Mouse (Mus musculus): ENCODE measurements at regions not wholly inside any gene's neighbourhood (a gene's known extent, or its start where the extent isn't known, plus 50 kb on each side); places are given as distances from the start of the nearest gene placed in this dataset.
A peak's percentile ranks its signal among the peaks of the same experiment; 100 is the strongest.
"Not testable (repeated sequence)": the region's sequence is repeated elsewhere in the genome, so short reads cannot be mapped to it uniquely, and the experiment has no call there.

DNA sequence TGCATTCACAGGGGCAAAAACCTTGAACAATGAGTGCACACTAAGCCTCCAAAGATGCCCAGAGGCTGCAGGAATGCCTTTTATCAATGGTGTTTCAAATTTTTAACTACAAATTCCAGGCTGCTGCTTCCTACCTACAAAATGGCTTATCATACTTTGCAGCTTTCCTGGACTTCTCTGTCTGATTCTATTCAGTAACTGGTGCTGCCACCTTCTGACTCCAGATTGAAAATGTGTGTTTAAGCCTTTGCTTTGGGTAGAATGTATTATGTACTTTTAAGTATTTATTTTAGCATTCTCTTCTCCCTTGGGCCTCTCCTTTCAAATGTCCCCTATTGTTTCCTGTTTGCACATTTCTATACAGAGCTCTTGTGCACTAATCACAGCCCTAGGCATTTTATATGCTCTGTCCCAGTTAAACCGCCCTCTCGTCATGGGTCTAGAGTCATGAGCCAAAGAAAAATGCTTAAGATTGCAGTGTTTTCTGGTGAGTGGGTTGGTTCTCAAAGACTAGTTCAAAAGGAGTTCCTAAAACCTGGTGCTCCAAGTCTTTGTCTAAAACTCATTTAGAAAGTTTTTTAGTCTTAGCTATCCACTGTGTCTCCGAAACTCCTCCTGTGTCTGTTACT is 472.3 kb upstream of the Dpp10 start:
- DNase-seq (ENCODE audit: low spot score), result no peak

DNA sequence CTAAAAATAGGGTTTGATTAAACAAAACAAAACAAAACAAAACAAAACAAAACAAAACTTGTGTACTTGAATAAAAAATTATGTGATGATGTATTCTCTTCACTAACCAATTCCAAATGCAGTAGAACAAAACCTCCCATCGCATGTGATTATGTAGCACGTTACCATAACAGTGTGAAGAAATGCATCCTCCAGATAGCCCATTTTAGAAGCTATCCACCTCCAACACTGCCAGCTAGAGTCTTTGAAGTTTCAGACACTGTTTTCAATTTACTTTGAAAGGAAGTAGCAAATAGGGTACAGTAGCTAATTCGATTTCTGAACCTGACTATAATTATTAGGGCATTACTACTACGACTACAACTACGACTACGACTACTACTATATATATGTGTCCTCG is 465.1 kb upstream of the Dpp10 start:
- no peak for DNase-seq (ENCODE audit: low spot score)

DNA sequence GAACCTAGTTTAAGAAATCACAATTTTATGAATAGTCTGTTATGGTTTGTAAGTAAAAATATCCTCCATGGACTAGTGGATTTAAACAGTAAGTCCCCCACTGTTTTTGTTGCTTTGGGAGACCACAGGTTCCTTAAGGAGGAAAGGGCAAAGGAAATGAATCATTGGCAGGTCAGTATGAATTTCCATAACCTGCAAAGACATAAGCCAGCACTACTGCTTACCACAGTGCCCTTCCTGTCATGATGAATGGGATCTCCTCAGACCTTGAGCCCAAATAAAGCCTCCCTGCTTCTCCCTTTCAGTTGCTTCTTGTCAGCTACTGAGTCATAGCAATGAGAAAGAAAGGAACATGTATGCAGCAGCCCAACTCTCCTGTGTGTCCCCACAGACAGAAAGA is 443.1 kb upstream of the Dpp10 start:
- no peak for DNase-seq (ENCODE audit: low spot score)

DNA sequence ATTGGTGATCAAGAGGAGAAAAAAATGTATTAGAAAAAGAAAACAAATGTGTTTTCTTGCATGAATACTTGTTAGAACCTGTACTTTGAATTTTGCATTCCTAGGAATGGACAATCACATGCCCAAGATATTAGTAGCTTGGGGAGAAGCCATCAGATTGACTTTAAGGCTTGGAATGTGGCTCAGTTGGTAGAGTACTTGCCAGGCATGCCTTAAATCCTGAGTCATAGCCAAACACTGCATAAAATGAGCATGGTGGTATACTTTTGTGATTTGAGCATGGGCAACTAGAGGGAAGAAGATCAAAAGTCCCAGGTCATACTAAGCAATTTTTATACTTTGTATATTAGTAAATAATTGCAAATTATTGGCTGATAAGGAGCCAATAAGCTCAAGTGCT is 442.6 kb upstream of the Dpp10 start:
- DNase-seq (ENCODE audit: low spot score), result no peak

DNA sequence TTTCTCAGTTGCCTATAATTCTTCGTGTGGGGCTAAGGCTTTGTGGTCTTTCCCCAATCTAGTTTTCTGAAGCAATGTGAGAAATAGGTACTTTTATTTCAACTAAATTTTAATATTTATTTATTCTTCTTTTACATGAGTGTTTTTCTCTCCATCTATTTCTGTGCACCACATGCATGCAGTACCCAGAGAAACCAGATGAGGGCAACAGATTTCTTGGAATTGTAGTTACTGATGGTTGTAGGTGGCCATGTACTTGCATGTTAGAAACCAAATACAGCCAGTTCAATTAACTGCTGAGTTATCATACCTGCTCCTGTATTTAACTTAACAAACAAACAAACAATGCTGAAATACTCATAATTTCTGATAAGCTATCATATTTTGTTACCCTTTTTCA is 404.8 kb upstream of the Dpp10 start:
- peak; percentile 18 for DNase-seq (ENCODE audit: low spot score)

DNA sequence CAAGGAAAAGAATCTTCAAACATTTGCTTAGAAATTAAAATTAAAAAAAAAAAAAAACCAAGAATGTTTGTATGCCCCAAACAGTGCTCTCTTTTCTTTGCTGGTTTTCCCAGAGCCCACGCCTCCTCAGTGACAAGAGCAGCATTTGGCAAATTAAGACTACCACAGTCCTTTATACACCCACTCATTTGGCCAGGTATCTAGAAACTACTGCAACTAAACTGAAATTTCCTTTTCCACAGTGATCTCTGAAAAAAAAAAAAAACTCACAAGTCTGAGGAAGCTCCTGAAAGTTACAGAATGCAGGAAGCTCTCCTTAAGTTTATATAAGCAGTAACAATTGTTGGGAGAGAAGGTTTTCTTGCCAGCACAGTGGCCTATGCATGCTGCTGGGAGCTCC is 394.2 kb upstream of the Dpp10 start:
- DNase-seq (ENCODE audit: low spot score), result no peak

DNA sequence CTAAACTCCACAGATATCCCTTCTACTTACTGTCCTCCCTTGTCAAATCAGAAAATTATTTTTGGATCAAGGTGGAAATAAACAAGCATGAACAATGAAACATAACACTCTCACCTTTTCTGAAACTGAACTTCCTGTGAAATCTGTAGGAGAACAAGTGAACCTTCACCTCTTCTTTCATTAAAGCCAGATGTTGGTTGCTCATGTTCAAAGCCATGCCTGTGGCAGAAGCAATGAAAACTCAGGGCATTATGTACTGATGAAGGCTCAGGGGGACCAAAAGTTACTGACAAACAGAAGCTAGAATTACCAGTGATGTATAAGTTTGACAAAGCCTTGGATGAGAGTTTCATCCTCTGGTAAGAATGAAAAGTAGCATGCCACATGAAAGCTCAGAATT is 390.5 kb upstream of the Dpp10 start:
- no peak for DNase-seq (ENCODE audit: low spot score)

DNA sequence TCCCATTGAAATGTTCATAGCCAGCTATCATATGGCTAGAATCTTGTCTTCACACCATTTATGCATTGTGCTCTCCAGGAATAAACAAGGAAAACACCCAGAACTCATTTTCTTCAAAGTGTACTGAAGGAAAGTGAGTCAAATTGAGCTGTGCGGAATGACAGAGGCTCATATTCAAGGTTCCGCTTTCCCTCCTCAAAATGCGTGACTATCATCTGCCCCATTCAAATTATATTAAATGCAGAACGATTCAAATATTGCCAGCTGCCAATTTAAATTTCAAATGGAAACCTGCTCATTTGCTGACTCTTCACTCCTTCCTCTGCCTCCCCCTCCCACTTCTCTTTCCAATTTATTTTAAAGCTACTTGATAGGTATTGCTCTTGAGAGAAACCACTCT is 384.2 kb upstream of the Dpp10 start:
- DNase-seq (ENCODE audit: low spot score), result no peak

DNA sequence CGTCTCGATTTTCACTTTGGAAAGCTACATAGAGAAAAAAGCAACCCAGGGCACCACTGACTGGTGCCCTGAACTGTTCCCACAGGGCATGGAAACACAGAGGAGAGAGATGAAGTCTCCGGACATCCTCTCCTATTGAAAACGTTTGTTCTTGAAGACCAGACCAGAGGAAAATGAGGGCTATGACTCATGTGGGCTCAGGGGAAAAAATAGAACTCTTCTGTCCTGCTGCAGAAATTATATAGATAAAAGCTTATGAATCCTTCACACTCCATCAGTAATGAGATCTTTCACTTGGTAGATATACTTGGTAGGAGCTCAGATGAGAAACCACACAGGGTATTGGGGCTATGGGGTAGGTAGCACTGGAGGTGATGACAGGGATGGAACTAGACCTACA is 371.4 kb upstream of the Dpp10 start:
- DNase-seq (ENCODE audit: low spot score), result no peak

DNA sequence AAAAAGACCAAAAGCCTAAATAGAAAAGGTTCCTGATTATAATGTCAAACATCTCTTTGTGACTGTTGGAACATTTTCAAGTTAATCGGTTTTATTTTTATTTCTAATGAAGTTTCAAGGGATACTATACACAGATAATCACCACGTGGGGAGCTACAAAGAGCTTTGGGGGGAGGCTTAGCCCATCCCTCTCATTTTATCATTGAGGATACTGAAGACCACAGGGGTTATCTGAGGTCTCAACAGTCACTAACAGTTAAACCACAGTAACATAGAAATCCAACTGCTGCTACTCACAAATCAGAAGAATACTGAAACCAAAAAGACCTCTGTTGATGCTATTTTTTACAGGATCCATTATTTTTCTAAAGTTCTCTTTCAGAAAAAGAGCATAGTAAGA is 364.9 kb upstream of the Dpp10 start:
- DNase-seq (ENCODE audit: low spot score), result no peak

DNA sequence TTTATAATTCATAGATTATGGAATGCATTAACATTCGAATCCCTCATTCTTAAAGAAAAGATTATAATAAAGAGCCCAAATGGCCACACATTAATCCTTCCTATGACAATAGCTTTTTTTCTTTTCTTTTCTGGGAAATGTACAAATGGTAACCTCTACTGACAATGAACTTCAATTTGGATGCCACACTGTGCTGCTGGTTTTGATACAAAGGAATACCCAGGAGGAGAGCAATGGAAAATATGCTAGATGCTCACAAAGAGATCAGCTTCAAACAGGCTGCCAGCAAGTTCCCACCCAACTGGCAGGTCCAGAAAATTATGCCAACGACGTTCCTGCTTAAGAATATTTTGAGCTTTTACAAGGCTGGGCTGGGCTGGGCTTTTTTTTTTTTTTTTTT is 364.4 kb upstream of the Dpp10 start:
- DNase-seq (ENCODE audit: low spot score), result no peak

DNA sequence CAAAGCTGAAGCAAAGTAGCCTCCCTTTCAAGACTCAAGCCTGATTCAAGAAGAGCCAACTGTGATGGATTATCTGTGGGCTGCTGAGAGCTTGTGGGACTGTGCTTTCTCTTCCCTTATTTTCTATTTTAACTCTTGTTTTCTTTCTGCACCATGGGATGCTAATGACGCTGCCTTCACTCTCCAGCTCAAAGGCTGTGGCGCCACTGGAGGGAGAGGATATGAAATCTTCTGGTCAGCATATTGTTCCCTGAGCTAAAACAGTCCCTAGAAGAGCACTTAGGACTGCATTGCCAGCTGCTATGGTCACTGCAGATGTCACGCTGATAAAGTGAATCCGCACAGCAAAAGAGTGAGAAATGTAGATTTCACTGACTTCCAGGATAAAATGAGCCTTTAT is 324.2 kb upstream of the Dpp10 start:
- no peak for DNase-seq (ENCODE audit: low spot score)

DNA sequence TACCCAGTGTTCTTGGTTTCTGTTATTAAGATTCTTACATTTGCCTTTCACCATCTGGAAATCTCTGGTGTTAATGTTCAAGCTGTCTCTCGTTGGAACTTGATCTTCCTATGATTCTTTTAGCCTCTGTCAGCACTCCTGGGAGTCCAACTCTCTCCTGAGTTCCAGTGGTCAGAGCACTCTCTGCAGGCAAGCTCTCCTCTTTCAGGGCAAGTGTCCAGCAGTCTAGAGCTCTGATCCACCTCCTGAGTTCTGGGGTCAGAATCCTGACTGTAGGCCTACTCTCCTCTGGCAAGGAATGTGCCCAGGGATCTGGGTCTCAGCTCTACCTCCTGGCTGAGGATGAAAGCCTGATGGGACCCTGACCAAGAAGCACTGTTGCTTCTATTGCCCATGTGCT is 303.1 kb upstream of the Dpp10 start:
- not testable (repeated sequence) for DNase-seq (ENCODE audit: low spot score)

DNA sequence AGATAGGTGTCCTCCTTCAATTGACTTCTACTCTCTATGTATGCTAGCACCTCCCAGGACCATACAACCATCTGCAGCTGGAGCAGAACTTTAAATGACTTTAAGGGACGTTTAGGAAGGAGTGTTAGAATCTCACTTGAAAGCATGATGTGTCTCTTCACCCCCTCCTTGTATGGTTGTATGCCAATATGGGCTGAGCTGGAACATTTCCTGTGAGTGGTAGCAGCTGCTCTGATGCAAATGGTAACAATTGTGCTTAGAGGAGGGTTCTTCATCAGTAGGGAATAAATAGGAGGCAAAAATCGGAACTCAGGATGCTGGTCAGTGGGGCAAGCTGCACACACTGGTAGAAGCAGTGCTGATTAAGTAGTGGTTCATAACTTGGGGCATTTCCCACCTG is 294.1 kb upstream of the Dpp10 start:
- DNase-seq (ENCODE audit: low spot score), result no peak

DNA sequence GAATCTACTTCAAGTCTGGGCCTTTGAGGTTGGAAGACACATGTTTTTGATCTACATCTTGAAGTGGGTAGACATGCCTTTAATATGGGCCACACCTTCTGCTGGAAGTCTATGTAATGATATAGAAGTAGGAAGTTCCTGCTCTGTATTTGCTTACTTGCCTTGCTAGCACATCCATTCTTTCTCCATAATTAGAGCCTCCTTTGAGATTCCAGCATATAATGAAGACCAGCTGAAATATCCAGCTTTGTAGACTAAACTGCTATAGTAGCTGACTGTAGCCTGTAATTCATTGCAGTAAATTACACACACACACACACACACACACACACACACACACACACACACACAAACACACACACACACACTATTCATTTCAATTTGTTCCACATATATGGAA is 293.3 kb upstream of the Dpp10 start:
- no peak for DNase-seq (ENCODE audit: low spot score)

DNA sequence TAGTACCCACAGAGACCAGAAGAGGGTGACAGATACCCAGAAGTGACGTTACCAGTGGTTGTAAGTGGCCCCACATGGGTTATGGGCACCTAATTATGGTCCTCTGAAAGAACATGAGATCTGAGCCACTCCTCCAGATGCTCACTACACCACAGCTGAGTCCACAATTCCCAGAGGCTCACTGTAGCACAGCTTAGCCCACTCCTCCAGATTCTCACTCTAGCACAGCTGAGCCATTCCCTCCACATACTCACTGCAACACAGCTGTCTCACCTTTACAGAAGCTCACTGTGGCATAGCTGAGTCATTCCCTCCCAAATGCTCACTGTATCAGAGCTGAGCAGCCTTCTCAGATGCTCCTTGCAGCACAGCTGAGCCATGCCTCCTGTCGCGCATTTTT is 286.9 kb upstream of the Dpp10 start:
- no peak for DNase-seq (ENCODE audit: low spot score)

Data from urinary bladder, postnatal 25 days (tissue).